Mouse (Mus musculus) layer of hippocampus, adult 2 months (tissue): Measurements from ENCODE around the gene Gm11238. TPM values are rescaled to one million over a fixed set of nuclear protein-coding genes. Genes with fewer than 3 reads are reported as not detected.
"Not testable (repeated sequence)": the region's sequence is repeated elsewhere in the genome, so short reads cannot be mapped to it uniquely, and the experiment has no call there.

Experiments used
- DNase-seq, 2 experiments: peaks; one replicate each; pipeline ENCODE4 v3.0.0; 2022; ENCODE audit warnings: low spot score in 2 of 2
- H3K27ac ChIP-seq: fragments of 200-600 bp; 2 replicates; pipeline ENCODE4 v1.8.1; 2022
- H3K4me3 ChIP-seq: fragments of 200-600 bp; 2 replicates; pipeline ENCODE4 v1.8.1; 2022; ENCODE audit warnings: mild to moderate bottlenecking
- CTCF ChIP-seq: fragments of 200-600 bp; conservative IDR thresholded peaks from 2 replicates; pipeline ENCODE4 v1.8.1; 2022; ENCODE audit warnings: antibody characterized with exemption, mild to moderate bottlenecking, moderate library complexity
- long read RNA-seq, 2 experiments: library from polyadenylated mRNA; stranded (forward); transcript quantifications; one replicate each; pipeline ENCODE4 v2.0.0; 2021; ENCODE audit warnings: borderline mapping rate in 2 of 2
- total RNA-seq, 2 experiments: library from RNA; stranded (reverse); gene quantifications; 2 replicates each; pipeline ENCODE4 v1.2.3; 2021

The Gm11238 gene
- total RNA-seq = not detected
- long read RNA-seq, experiment 1 = 0 reads
- long read RNA-seq, experiment 2 = 0 reads

- H3K4me3 ChIP-seq, DNase-seq, H3K27ac ChIP-seq: not testable (repeated sequence)
These were observed at the start of gene Gm11238 for GRCm38 (mm10) chr4:73607581-73607980. Gene Gm11238, plus strand, starts transcription at chr4:73607881.

- Histone ChIP-seq H3K27ac (no peak overlapping the region), H3K4me3 (no peak overlapping the region)
- peak; percentile 87 for TF ChIP-seq CTCF
- peak; percentile 13 to 28 for DNase-seq
These were observed 8.4 kb upstream of the Gm11238 start for GRCm38 (mm10) chr4:73599248-73599647.

- not testable (repeated sequence) for H3K4me3 ChIP-seq, H3K27ac ChIP-seq, DNase-seq
These were observed 15.0 kb downstream of the Gm11238 start, which contains the start of gene Gm11237 for GRCm38 (mm10) chr4:73622684-73623083. Gene Gm11237, plus strand, starts transcription at chr4:73622984.

- not testable (repeated sequence) for H3K4me3 ChIP-seq, DNase-seq, H3K27ac ChIP-seq
These were observed 30.1 kb downstream of the Gm11238 start, which contains the start of gene Gm11236 for GRCm38 (mm10) chr4:73637821-73638220. Gene Gm11236, plus strand, starts transcription at chr4:73638121.

GRCm38 (mm10) chr4:73661864-73662263 lies 54.2 kb downstream of the Gm11238 start:
- not testable (repeated sequence) for H3K27ac ChIP-seq, DNase-seq, H3K4me3 ChIP-seq

- DNase-seq, H3K27ac ChIP-seq, H3K4me3 ChIP-seq: not testable (repeated sequence)
These were observed 60.4 kb downstream of the Gm11238 start, which contains the start of gene Gm11239 for GRCm38 (mm10) chr4:73668054-73668453. Gene Gm11239, plus strand, starts transcription at chr4:73668354.

GRCm38 (mm10) chr4:73683216-73683615 lies 75.5 kb downstream of the Gm11238 start, which contains the start of gene Gm428:
Gene Gm428, plus strand, starts transcription at chr4:73683516.
- not testable (repeated sequence) for DNase-seq, H3K4me3 ChIP-seq, H3K27ac ChIP-seq

Other genes starting within 250 kb of the Gm11238 start
- not detected for gene Gm11487, start 202.8 kb upstream of the Gm11238 start, total RNA-seq
- gene Gm11237, start 15.1 kb downstream of the Gm11238 start, total RNA-seq = not detected
- gene Gm11236, start 30.2 kb downstream of the Gm11238 start, total RNA-seq = not detected
- not detected for gene Gm11239, start 60.5 kb downstream of the Gm11238 start, total RNA-seq
- gene Gm428, start 75.6 kb downstream of the Gm11238 start, total RNA-seq = not detected
- gene Rasef, start 183.1 kb downstream of the Gm11238 start, total RNA-seq = under 1 TPM in 1 of 2 experiments, not detected in 1; 0.15 TPM